Mouse (Mus musculus) embryo, embryonic 9.5 days (tissue): Measurements from ENCODE around the gene Notch1.

ENCODE experiments used
- DNase-seq: peaks from one replicate; pipeline ENCODE4 v3.0.0-alpha.2; 2017; ENCODE audit errors: extremely low spot score

Notch1 gene

GRCm38 (mm10) chr2:26447451-26447850, 69.0 kb downstream of the Notch1 start:
- DNase-seq, result no peak

- no peak for DNase-seq
These were observed 69.8 kb downstream of the Notch1 start for GRCm38 (mm10) chr2:26446671-26447070.

GRCm38 (mm10) chr2:26445666-26446445, 70.6 kb downstream of the Notch1 start:
- no peak for DNase-seq

- DNase-seq, result peak; percentile 100
These were observed 71.4 kb downstream of the Notch1 start, which contains the start of gene Sec16a for GRCm38 (mm10) chr2:26444946-26445665. Gene Sec16a (minus strand): TSS chr2:26445216.

GRCm38 (mm10) chr2:26444368-26444767, 72.1 kb downstream of the Notch1 start:
- DNase-seq, result no peak

GRCm38 (mm10) chr2:26443876-26444275, 72.6 kb downstream of the Notch1 start:
- no peak for DNase-seq

GRCm38 (mm10) chr2:26442843-26443242, 73.6 kb downstream of the Notch1 start:
- DNase-seq, result no peak

- no peak for DNase-seq
These were observed 74.8 kb downstream of the Notch1 start for GRCm38 (mm10) chr2:26441688-26442087.

- no peak for DNase-seq
These were observed 75.2 kb downstream of the Notch1 start for GRCm38 (mm10) chr2:26441261-26441660.

GRCm38 (mm10) chr2:26439671-26440070, 76.8 kb downstream of the Notch1 start:
- no peak for DNase-seq

GRCm38 (mm10) chr2:26438373-26438772, 78.1 kb downstream of the Notch1 start:
- no peak for DNase-seq

- no peak for DNase-seq
These were observed 79.2 kb downstream of the Notch1 start for GRCm38 (mm10) chr2:26437221-26437620.

- no peak for DNase-seq
These were observed 81.5 kb downstream of the Notch1 start for GRCm38 (mm10) chr2:26434791-26435572.

GRCm38 (mm10) chr2:26429851-26430250, 86.6 kb downstream of the Notch1 start:
- no peak for DNase-seq

GRCm38 (mm10) chr2:26424541-26424940, 91.9 kb downstream of the Notch1 start:
- DNase-seq, result no peak

GRCm38 (mm10) chr2:26423086-26423485, 93.4 kb downstream of the Notch1 start:
- no peak for DNase-seq

- DNase-seq, result no peak
These were observed 94.5 kb downstream of the Notch1 start for GRCm38 (mm10) chr2:26421969-26422368.

GRCm38 (mm10) chr2:26418120-26418519, 98.3 kb downstream of the Notch1 start:
- no peak for DNase-seq

GRCm38 (mm10) chr2:26417066-26417465, 99.4 kb downstream of the Notch1 start:
- DNase-seq, result no peak

GRCm38 (mm10) chr2:26410931-26411411, 105.5 kb downstream of the Notch1 start:
- no peak for DNase-seq

- DNase-seq, result no peak
These were observed 106.4 kb downstream of the Notch1 start for GRCm38 (mm10) chr2:26410091-26410490.

- DNase-seq, result no peak
These were observed 107.1 kb downstream of the Notch1 start for GRCm38 (mm10) chr2:26409362-26409761.
